Mouse (Mus musculus) hindbrain, embryonic 15.5 days (tissue): ENCODE measurements around the gene Tmed4. TPM values are rescaled to one million over a fixed set of nuclear protein-coding genes. Genes with fewer than 3 reads are reported as not detected.

Experiments
- ATAC-seq: fragments of 200-750 bp; cut with Nextera tagmentation; 2 replicates; pipeline ENCODE4 v1.8.0; 2017; ENCODE audit warnings: low read depth, moderate number of reproducible peaks, moderate TSS enrichment; ENCODE audit not compliant: low FRiP score
- H3K27ac ChIP-seq: fragments of 300-500 bp; sonication (generic); replicated peaks from 2 replicates; pipeline ENCODE4 v1.5.1; 2015; ENCODE audit warnings: mild to moderate bottlenecking, inconsistent platforms
- H3K27me3 ChIP-seq: fragments of 300-500 bp; sonication (generic); 2 replicates; pipeline ENCODE4 v1.6.1; 2015; ENCODE audit warnings: control low read depth, inconsistent platforms
- H3K36me3 ChIP-seq: fragments of 300-500 bp; sonication (generic); 2 replicates; pipeline ENCODE4 v1.6.1; 2015; ENCODE audit warnings: control low read depth, inconsistent platforms
- H3K4me1 ChIP-seq: fragments of 300-500 bp; sonication (generic); replicated peaks from 2 replicates; pipeline ENCODE4 v1.6.1; 2015; ENCODE audit warnings: control low read depth, inconsistent platforms
- H3K4me2 ChIP-seq: fragments of 300-500 bp; sonication (generic); 2 replicates; pipeline ENCODE4 v1.6.1; 2015; ENCODE audit warnings: moderate library complexity, mild to moderate bottlenecking, inconsistent platforms
- H3K4me3 ChIP-seq: fragments of 300-500 bp; sonication (generic); 2 replicates; pipeline ENCODE4 v1.5.1; 2015; ENCODE audit warnings: mild to moderate bottlenecking, inconsistent platforms
- H3K9ac ChIP-seq: fragments of 300-500 bp; sonication (generic); 2 replicates; pipeline ENCODE4 v1.6.1; 2015; ENCODE audit warnings: inconsistent platforms
- H3K9me3 ChIP-seq: fragments of 300-500 bp; sonication (generic); 2 replicates; pipeline ENCODE4 v1.6.1; 2016; ENCODE audit warnings: control low read depth, inconsistent platforms
- WGBS: fragments of 180-500 bp; shearing (Covaris S2); methylation state at CpG from one replicate; pipeline ENCODE4 v1.1.7; 2015; 5-methylcytosine and 5-hydroxymethylcytosine counted together
- polyA plus RNA-seq: library from polyadenylated mRNA; unstranded; fragments of >200 nt; fragmentation: Nextera tagmentation; extraction: Ambion mirVana; gene quantifications from 2 replicates; pipeline ENCODE4 v1.2.1, GENCODE M21; 2015

Gene Tmed4
- polyA plus RNA-seq: 116 TPM in 2 replicates

DNA sequence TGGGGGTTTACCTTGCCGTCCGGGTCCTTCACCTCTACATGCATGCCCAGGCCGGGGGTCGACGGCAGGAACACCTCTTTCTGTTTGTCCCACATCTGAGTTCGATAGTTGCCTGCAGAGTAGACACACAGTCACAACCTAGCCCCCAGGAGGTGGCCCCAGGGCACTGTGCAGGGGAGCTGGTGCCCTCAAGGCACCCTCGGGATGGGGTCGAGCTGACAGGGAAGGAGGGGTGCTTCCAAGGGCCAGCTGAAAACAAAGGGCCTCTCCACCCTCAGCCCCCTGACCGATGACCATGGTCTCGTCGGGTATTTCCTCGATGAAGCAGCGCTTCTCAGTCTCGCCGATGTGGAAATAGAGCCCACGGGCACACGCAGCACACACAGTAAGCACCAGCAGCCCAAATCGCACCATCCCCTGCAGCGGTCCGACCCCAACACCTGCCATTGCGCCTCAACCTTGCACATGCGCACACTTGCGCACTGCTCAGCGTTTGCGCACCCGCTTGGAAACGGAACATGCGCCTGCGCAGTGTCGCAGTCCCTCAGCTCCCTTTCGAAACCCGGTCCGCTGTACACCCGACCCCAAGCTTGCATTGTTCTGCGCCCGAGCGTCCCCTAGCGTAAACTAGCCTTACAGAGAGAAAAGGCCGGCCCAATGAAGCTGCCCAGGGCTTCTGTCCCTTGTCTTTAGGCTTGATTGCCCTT, at the start of gene Tmed4:
TSS of gene Tmed4 (minus strand) at position 484 of the 707 bp plus-strand sequence.
- Histone ChIP-seq H3K36me3 (peaks cover 14% of the 10 kb centered on the region), H3K9ac (peak within 1 kb of the TSS; percentile 96), H3K4me1 (peaks cover 30% of the 10 kb centered on the region), H3K27ac (peak within 1 kb of the TSS; percentile 85), H3K4me2 (peak within 1 kb of the TSS; percentile 87), H3K9me3 (no peaks in the 10 kb centered on the region), H3K27me3 (no peaks in the 10 kb centered on the region), H3K4me3 (peak within 1 kb of the TSS; percentile 96)
- ATAC-seq: peak; percentile 98
- 0% methylated on average over 39 of the region's 39 CpGs for WGBS

- H3K4me3 ChIP-seq: no peak overlapping the region
- no peak for ATAC-seq
- no peak overlapping the region for H3K4me2 ChIP-seq
- H3K9ac ChIP-seq: no peak overlapping the region
- no peaks in the 10 kb centered on the region for H3K9me3 ChIP-seq
- H3K27me3 ChIP-seq: no peaks in the 10 kb centered on the region
- 89% methylated on average over 5 of the region's 5 CpGs for WGBS
- H3K4me1 ChIP-seq: no peaks in the 10 kb centered on the region
- peaks cover 14% of the 10 kb centered on the region; the same call in 1 of the 2 replicates for H3K36me3 ChIP-seq
- H3K27ac ChIP-seq: no peak overlapping the region
These were observed 48.7 kb upstream of the Tmed4 start for GRCm38 (mm10) chr11:6323348-6323747.

DNA sequence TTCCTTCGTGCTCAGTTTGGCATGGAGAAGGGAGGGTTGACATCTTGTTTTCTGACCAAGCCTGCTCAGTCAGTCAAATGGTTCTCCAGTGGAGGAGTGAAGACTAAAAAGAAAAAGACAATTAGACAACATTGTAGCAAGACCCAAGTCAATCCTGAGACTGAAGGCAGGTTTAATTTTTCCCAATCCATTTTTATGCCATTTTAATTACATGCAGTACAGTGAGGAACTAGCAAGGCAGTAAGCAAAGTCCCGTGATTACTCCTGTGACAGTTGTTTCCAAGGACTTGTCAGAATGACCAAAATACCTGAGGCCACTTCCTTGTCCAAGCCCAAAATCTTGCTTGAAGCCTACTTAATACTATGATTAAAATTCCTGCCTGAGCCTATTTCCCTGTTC, 47.4 kb upstream of the Tmed4 start:
- Histone ChIP-seq H3K4me2 (no peak overlapping the region), H3K36me3 (peaks cover 25% of the 10 kb centered on the region), H3K9me3 (no peaks in the 10 kb centered on the region), H3K4me1 (no peaks in the 10 kb centered on the region), H3K4me3 (no peak overlapping the region), H3K27me3 (no peaks in the 10 kb centered on the region), H3K27ac (no peak overlapping the region), H3K9ac (no peak overlapping the region)
- WGBS: 90% methylated on average over 2 of the region's 2 CpGs
- ATAC-seq: no peak

GRCm38 (mm10) chr11:6319374-6319773, 44.7 kb upstream of the Tmed4 start:
- ATAC-seq: no peak

GRCm38 (mm10) chr11:6318559-6318958, 43.9 kb upstream of the Tmed4 start:
- no peaks in the 10 kb centered on the region for H3K27me3 ChIP-seq
- ATAC-seq: no peak
- no peaks in the 10 kb centered on the region for H3K4me1 ChIP-seq
- H3K27ac ChIP-seq: no peak overlapping the region
- no peak overlapping the region for H3K9ac ChIP-seq
- no peak overlapping the region for H3K4me3 ChIP-seq
- 93% methylated on average over 5 of the region's 5 CpGs for WGBS
- no peaks in the 10 kb centered on the region for H3K9me3 ChIP-seq
- no peak overlapping the region for H3K4me2 ChIP-seq
- peaks cover 45% of the 10 kb centered on the region for H3K36me3 ChIP-seq

More at GRCm38 (mm10) chr11:6319374-6319773, 44.7 kb upstream of the Tmed4 start:
- peaks cover 41% of the 10 kb centered on the region for H3K36me3 ChIP-seq
- no peak overlapping the region for H3K4me2 ChIP-seq
- H3K27me3 ChIP-seq: no peaks in the 10 kb centered on the region
- H3K4me1 ChIP-seq: no peaks in the 10 kb centered on the region
- no peak overlapping the region for H3K4me3 ChIP-seq
- H3K9me3 ChIP-seq: no peaks in the 10 kb centered on the region
- 88% methylated on average over 2 of the region's 2 CpGs for WGBS
- no peak overlapping the region for H3K27ac ChIP-seq
- H3K9ac ChIP-seq: no peak overlapping the region

DNA sequence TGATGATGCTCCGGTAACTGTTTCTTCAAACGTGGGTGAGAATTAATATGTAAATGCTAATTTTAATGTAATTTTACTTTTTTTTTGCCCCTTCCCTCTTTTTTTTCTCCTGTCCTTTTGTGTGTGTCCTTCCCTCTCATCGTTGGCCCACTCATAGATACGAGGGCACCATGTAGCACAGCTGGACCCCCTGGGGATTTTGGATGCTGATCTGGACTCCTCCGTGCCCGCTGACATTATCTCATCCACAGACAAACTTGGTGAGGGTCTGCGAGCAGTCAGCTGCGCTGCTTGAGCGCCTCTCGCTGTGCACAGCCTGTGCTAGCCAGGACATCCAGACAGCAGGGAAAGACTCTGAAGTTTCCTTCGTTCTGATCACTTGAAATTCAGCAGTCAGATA, 42.2 kb upstream of the Tmed4 start:
- no peak overlapping the region for H3K4me3 ChIP-seq
- H3K9me3 ChIP-seq: no peaks in the 10 kb centered on the region
- no peak overlapping the region for H3K4me2 ChIP-seq
- no peak for ATAC-seq
- H3K36me3 ChIP-seq: peaks cover 48% of the 10 kb centered on the region
- no peak overlapping the region for H3K27ac ChIP-seq
- no peaks in the 10 kb centered on the region for H3K27me3 ChIP-seq
- no peak overlapping the region for H3K9ac ChIP-seq
- WGBS: 85% methylated on average over 11 of the region's 11 CpGs
- no peaks in the 10 kb centered on the region for H3K4me1 ChIP-seq

DNA sequence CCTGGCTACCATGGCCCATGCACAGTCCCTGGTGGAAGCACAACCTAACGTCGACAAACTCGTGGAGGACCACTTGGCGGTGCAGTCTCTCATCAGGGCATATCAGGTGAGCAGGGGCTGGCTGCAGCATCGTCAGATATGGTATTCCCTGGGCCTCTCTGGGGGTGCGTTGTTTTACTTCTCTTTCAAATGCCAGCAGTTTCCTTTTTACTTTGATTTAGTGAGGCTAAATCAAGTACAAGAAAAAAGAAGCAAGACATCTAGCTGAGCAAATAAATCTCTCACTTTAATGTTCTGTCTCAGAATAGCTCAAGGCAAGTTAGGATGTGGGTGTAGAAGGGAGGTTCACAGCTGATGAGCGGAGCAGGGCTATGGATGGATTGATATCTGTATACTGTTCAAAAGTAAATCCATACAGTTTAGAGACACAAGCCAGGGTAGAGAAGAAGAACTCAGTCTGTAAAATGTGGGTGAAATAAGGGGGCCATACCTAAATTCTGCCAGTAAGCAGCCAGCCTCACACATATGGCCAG, 39.3 kb upstream of the Tmed4 start:
- H3K9me3 ChIP-seq: no peaks in the 10 kb centered on the region
- no peak overlapping the region for H3K27ac ChIP-seq
- no peak overlapping the region for H3K4me3 ChIP-seq
- no peak overlapping the region for H3K4me2 ChIP-seq
- H3K4me1 ChIP-seq: no peaks in the 10 kb centered on the region
- H3K9ac ChIP-seq: no peak overlapping the region
- ATAC-seq: no peak
- peaks cover 52% of the 10 kb centered on the region for H3K36me3 ChIP-seq
- no peaks in the 10 kb centered on the region for H3K27me3 ChIP-seq
- WGBS: 85% methylated on average over 7 of the region's 7 CpGs

GRCm38 (mm10) chr11:6308181-6308580, 33.5 kb upstream of the Tmed4 start:
- Histone ChIP-seq H3K36me3 (peaks cover 39% of the 10 kb centered on the region; the same call in 1 of the 2 replicates), H3K4me2 (no peak overlapping the region), H3K9ac (no peak overlapping the region), H3K4me3 (no peak overlapping the region), H3K27ac (no peak overlapping the region), H3K9me3 (no peaks in the 10 kb centered on the region), H3K27me3 (no peaks in the 10 kb centered on the region), H3K4me1 (no peaks in the 10 kb centered on the region)
- 95% methylated on average over 4 of the region's 4 CpGs for WGBS
- no peak for ATAC-seq

GRCm38 (mm10) chr11:6305943-6306430, 31.3 kb upstream of the Tmed4 start:
- Histone ChIP-seq H3K9ac (no peak overlapping the region), H3K4me3 (no peak overlapping the region), H3K27me3 (no peaks in the 10 kb centered on the region), H3K36me3 (peaks cover 48% of the 10 kb centered on the region), H3K4me1 (no peaks in the 10 kb centered on the region), H3K27ac (no peak overlapping the region), H3K9me3 (no peaks in the 10 kb centered on the region), H3K4me2 (no peak overlapping the region)
- ATAC-seq: no peak
- WGBS: 94% methylated on average over 1 of the region's 1 CpGs

DNA sequence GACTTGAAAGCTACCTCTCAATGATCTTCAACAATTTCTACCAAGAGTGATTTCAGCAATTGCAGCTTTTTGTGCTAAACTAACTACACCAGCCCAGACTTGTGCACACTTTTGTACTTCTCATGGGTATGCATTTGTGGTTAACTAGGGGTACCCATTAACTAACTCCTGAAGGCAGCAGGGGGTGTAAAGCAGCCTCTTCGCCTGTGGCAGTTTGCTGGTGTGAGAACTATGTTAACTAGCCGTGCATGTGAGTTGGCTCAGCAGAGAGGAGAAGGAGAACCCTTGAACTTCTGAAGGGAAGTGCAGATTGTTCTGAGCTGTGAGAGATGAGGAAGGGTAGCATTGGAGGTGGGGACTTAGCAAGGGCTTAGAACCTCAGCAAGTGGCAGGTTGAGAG, 28.1 kb upstream of the Tmed4 start:
- Histone ChIP-seq H3K4me2 (no peak overlapping the region), H3K27ac (no peak overlapping the region), H3K9ac (no peak overlapping the region), H3K9me3 (no peaks in the 10 kb centered on the region), H3K27me3 (no peaks in the 10 kb centered on the region), H3K36me3 (peaks cover 55% of the 10 kb centered on the region), H3K4me1 (no peaks in the 10 kb centered on the region), H3K4me3 (no peak overlapping the region)
- ATAC-seq: no peak
- 95% methylated on average over 2 of the region's 2 CpGs for WGBS

GRCm38 (mm10) chr11:6299435-6299834, 24.8 kb upstream of the Tmed4 start:
- H3K36me3 ChIP-seq: peaks cover 47% of the 10 kb centered on the region
- H3K9me3 ChIP-seq: no peaks in the 10 kb centered on the region
- H3K9ac ChIP-seq: no peak overlapping the region
- no peak for ATAC-seq
- no peaks in the 10 kb centered on the region for H3K4me1 ChIP-seq
- H3K4me3 ChIP-seq: no peak overlapping the region
- no peaks in the 10 kb centered on the region for H3K27me3 ChIP-seq
- 90% methylated on average over 2 of the region's 2 CpGs for WGBS
- H3K4me2 ChIP-seq: no peak overlapping the region
- no peak overlapping the region for H3K27ac ChIP-seq

GRCm38 (mm10) chr11:6296077-6296476, 21.4 kb upstream of the Tmed4 start:
- Histone ChIP-seq H3K9ac (no peak overlapping the region), H3K4me2 (no peak overlapping the region), H3K27me3 (no peaks in the 10 kb centered on the region), H3K4me1 (peaks cover 14% of the 10 kb centered on the region), H3K27ac (no peak overlapping the region), H3K9me3 (no peaks in the 10 kb centered on the region), H3K4me3 (no peak overlapping the region), H3K36me3 (peaks cover 24% of the 10 kb centered on the region)
- no peak for ATAC-seq
